Mouse (Mus musculus): ENCODE measurements around the gene 2010111I01Rik. TPM values are rescaled to one million over a fixed set of nuclear protein-coding genes. Genes with fewer than 3 reads are reported as not detected.

Gene 2010111I01Rik
- polyA plus RNA-seq, 1 experiment from 2014 or later, result 16.5 TPM

MicroRNAs within 50 kb of the gene (microRNA counts, 519-probe panel; counts per million panel counts)
- microRNA mmu-miR-23b (4,229 counts per million, percentile 36 among the panel's probes with 10 or more counts), microRNA mmu-miR-24 (4,000 counts per million, percentile 31 among the panel's probes with 10 or more counts), microRNA mmu-miR-27b (114 counts per million)

Small RNAs within 50 kb of the gene (microRNA-seq; reads per million reads assigned to microRNA genes)
- gene Mir23b (9,403 reads per million, percentile 92 among the genes with 10 or more reads in this experiment), gene Mir24-1 (not detected), gene Mir27b (862 reads per million, percentile 73 among the genes with 10 or more reads in this experiment), gene Mir3074-1 (not detected)

Other genes starting within 250 kb of the 2010111I01Rik start
- gene Platr25, start 204.2 kb upstream of the 2010111I01Rik start, polyA plus RNA-seq (2015; fragmentation: Nextera tagmentation; extraction: Ambion mirVana), result 5.4 and 6.3 TPM in 2 replicates
- 1.6 and 1.9 TPM in 2 replicates for gene Gm5141, start 179.1 kb upstream of the 2010111I01Rik start, polyA plus RNA-seq (2015; fragmentation: Nextera tagmentation; extraction: Ambion mirVana)
- 0.19 TPM in 1 of 2 replicates, not detected in the other for gene Fbp2, start 106.5 kb upstream of the 2010111I01Rik start, polyA plus RNA-seq (2015; fragmentation: Nextera tagmentation; extraction: Ambion mirVana)
- gene Fbp1, start 76.6 kb upstream of the 2010111I01Rik start, polyA plus RNA-seq (2015; fragmentation: Nextera tagmentation; extraction: Ambion mirVana), result 0.42 and 0.51 TPM in 2 replicates